Mouse (Mus musculus): Measurements from ENCODE around the gene Gpx3.

Gene Gpx3

DNA sequence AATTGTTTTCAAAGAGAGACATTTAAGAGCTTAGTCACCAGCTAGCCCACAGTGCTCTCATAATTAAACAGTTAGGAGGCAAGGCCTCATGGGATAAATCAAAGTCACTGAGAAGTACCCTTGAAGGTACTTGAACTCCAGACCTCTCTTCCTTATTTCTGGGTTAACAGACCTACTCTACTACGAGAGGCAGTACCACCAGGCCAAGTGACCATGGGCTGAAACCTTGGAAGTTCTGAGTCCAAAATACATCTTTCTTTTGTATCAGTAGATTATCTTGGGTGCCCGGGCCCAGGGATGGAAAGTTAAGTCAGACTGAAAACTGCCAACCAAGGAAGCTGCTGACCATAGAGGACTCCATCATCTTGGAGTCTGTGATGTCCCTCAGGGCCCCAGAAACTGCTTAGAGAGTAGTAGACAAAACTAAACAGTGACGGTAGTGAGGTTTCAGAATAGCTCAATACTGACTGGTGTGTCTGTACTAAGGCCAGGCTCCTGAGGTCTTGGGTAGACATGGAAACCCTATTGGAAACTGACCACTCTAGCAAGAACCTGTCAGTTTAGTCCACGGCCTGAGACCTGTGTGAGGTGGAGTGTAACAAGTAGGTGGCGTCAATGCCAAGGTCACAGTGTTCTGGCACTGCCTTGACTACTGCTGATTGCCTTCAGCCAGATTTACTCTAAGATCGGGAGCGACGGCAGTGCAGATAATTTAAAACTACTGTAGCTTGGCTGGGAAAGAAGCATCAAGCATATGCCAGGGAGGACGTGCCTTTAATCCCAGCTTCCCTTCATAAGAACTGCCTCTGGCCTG lies 10.5 kb downstream of the Gpx3 start:
- DNase-seq (ENCODE audit: low spot score): no peak

GRCm38 (mm10) chr11:54913841-54914240 lies 11.6 kb downstream of the Gpx3 start:
- no peak for DNase-seq (ENCODE audit: low spot score)

GRCm38 (mm10) chr11:54917461-54917860 lies 15.2 kb downstream of the Gpx3 start:
- DNase-seq (ENCODE audit: low spot score): no peak

DNA sequence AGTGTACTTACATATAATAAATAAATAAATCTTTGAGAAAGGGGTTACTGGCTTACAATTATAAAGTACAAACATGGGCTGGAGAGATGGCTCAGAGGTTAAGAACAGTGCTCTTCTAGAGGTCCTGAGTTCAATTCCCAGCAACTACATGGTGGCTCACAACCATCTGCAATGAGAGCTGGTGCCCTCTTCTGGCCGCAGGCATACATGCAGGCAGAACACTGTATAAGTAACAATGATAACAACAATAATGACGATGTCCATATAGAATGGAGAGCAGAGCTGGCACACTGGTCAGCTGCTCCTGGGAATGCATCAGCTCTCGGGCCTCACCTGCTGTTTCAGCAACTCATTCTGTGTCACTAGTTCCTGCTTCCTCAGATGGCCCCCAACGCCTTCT lies 16.0 kb downstream of the Gpx3 start:
- DNase-seq (ENCODE audit: low spot score): no peak

- no peak for DNase-seq (ENCODE audit: low spot score)
Measured at GRCm38 (mm10) chr11:54920127-54920972, 18.1 kb downstream of the Gpx3 start.

DNA sequence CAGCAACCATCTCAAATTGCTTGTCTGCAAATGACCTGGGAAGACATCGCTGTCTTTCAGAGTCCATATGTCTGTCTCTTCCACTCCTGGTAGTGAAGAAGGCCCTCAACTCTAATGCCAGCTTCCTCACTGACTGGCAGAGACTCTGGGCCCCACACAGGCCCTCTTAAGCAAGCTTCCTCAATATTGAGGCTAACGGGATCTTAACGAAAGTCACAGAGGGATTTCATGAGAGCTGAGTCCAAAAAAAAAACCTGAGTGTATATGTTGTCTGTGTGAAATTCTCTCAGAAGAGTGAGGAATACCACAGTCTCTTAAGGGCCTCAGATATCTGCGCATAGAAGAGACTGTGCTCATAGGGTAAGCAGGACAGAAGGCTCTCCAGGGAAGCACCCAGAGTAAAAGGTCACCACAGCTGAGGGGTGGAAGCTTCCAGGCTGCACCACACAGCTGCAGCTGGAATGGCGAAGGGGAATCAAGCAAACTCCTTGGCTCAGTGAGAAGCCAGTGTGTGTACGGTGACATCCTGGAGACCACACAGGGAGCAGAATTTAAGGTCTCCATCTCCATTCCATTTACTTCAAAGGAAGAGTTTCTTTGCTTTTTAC lies 18.8 kb downstream of the Gpx3 start:
- DNase-seq (ENCODE audit: low spot score): no peak

DNA sequence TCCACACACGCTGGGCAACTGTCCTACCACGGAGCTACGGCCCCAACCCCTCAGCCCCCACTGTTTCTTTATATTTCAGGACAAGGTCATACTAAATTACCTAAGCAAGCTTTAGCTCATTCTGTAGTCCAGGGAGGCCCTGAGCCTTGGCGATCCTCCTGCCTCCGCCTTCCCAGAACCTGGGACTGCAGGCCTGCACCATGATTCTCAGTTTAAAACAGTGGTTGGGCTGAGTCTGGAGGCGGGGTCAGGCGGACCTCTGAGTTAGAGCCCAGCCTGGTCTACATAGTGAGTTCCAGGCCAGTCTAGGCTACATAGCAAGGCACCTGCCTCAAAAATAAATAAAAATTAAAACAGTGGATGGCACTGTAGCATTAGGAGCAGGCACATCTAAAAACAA lies 19.5 kb downstream of the Gpx3 start:
- no peak for DNase-seq (ENCODE audit: low spot score)

DNA sequence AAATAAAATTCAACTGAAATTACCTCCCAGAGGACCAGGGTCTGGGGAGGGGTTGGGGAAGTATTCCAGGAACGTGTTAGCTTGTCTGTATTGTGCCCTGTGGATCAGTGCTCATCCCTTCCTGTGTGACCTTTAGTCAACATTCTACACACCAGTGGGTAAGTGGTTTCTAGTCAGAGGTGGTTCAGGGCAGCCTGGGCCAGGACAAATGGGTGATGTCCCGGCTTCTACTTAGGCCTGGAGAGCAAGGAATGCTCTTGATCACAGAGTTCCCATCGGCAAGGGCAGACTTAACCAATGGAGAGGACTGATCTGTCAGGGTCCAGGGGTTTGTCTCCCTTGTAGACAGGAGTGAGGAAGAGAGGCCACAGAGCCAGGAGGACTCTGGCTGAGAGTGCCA lies 20.2 kb downstream of the Gpx3 start:
- no peak for DNase-seq (ENCODE audit: low spot score)

DNA sequence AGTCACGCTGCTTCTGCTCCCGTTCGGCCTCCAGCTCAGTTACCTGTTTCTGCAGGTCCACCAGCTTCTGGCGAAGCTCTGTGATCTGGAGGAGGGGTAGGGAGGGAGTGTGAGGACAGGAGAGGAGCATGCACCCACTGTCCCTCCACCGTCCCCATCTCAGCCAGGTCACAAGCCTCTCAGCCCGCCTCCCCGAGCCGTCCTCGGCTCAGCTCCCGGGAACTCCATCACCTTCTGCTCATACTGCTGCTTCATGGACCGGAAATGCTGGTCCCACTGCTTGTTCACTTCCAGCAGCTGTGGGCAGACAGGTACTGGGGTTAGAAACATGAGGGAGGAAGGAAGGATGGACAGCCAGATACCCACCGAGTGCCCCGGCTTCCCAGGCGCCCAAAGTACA lies 21.9 kb downstream of the Gpx3 start:
- no peak for DNase-seq (ENCODE audit: low spot score)

DNA sequence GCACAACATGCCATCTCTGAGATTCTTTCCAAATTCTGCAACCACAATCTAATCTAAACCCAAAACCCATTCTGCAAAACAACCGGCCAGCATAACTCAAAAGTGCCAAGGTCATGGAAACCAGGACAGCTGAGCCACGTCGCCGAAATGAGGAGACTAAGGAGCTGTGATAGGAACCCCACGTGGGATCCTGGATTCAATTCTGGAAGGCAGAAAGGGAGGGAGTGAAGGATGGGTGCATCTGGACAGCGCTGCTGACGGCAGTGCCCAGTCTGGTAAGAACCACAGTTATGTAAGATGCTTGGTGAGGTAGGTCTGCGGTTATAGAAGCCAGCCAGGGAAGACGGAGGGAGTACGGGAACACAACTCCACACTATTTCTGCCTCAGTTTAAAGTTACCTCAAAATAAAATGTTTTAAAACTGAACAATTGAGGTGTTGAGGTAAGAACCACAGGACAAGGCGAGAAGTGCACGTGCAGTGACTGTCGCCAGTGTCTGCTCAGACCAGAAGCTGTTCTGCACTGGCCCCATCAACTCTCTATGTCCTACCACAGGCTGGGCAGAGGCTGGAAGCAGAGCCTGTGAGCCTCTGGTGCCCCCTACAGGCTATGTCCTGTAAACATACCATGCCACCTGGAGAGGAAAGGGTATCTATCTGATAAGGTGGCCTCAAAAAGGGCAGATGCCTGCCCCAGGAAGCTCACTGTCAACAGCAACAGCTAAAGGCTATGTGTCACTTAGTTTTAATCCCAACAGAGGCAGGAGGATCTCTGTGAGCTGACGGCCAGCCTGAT lies 25.3 kb downstream of the Gpx3 start:
- DNase-seq (ENCODE audit: low spot score): peak; percentile 63

- no peak for DNase-seq (ENCODE audit: low spot score)
Measured at GRCm38 (mm10) chr11:54928219-54928618, 26.0 kb downstream of the Gpx3 start.

DNA sequence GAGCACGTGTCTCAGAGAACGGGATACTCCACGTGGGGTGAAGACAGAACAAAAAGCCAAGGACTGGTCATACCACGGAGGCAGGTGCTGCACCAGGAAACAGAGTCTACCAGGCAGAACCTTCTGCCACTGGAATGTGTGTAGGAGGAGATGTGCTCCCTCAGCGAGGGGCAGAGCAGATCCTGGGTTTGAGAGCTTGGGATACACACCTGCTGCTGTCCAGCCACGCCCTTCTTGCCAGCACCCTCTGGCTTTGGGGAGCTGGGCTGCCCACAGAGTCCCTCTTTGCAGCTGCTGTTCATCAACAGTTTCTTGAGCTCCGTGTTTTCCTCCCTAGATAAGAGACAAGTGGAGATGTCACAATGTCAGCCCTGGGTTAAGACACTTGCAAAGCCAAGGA lies 26.6 kb downstream of the Gpx3 start:
- DNase-seq (ENCODE audit: low spot score): no peak

DNA sequence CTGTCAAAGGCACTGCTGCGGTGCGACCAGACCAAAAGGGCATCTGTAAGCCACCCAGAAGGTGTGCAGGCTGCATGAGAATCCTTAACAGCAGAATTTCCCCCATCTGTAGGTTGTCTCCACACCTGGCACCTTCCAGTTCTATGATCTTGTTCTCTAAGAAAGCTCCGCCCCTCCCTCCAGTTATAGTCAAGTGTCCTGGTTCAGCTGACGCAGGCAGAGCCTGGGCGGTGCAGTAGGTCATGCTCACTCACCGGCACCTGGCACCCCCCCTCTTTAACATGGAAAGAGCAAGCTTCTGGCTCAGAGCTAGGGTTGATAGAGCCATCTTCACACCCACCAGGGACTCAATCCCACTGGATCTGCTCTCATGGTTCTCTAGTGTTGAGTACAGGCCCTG lies 27.0 kb downstream of the Gpx3 start:
- DNase-seq (ENCODE audit: low spot score): peak; percentile 38

DNA sequence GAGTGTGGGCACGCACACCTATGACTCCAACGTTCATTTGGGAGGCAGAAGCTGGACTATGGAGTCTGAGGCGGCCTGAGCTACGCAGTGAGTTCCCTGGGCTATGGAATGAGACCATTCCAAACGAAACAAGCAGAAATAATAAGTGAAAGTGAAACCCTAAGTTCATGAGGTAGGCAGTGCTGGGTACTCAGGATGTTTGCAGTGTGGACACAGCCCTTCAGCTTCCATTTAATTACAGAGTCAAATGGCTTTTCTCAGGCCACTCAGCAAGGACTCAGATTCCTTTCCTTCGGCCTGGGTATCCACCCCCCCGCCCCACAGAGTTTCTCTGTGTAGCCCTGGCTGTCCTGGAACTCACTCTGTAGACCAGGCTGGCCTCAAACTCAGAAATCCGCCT lies 27.5 kb downstream of the Gpx3 start:
- DNase-seq (ENCODE audit: low spot score): no peak

DNA sequence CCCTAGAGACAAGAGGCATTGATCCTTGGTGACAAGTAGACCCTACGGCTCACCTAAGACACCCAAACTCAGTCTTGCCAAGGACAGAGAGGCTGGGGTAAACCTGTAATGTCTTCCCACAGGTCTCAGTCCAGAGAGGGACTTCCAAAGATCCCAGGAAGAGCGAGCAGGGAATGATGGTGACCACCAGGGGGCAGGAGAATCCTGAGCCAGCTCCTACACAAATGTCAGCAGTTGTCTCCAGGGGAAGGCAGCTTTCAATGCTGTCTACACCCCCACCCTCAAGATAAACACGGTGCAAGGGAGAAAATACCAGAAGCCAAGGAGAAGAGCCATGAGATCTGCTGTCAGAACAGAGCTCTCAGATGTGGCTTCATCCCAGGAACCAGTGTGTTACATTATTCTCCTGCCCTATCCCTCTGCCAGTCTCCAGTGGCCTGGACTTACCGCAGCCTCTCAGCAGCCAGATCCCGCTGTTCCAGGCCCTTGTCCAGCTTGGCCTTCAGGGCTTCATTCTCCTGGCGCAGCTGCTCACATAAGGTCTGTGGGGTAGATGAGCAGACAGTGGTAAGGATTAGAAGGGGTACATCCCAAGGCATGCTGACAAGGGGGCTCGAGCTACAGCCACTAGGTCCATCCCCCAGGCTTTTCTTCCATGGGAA lies 28.2 kb downstream of the Gpx3 start:
- peak; percentile 45 for DNase-seq (ENCODE audit: low spot score)

- DNase-seq (ENCODE audit: low spot score): peak; percentile 55
Measured at GRCm38 (mm10) chr11:54931405-54932093, 29.3 kb downstream of the Gpx3 start.

GRCm38 (mm10) chr11:54932540-54932939 lies 30.3 kb downstream of the Gpx3 start:
- no peak for DNase-seq (ENCODE audit: low spot score)

DNA sequence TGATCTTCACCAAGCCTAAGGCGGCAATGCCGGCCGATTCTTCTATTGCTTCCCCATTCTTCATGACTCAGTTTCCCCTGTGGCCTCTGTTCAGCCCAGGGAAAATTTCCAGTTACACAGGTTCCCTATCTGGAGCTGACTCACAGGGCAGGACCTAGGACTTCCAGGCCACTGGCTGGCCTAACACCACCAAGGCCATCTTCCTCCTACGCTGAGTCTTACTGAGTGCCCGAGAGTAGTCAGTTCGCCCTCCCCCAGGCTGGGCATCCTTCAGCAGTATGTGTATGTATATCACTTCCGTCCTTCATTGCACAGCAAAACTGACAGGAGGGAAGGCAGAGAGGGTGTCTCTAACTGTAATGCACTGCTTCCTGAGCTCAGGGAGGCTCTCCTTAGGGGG lies 31.9 kb downstream of the Gpx3 start:
- no peak for DNase-seq (ENCODE audit: low spot score)

GRCm38 (mm10) chr11:54936035-54936770 lies 34.0 kb downstream of the Gpx3 start:
- peak; percentile 59 for DNase-seq (ENCODE audit: low spot score)

DNA sequence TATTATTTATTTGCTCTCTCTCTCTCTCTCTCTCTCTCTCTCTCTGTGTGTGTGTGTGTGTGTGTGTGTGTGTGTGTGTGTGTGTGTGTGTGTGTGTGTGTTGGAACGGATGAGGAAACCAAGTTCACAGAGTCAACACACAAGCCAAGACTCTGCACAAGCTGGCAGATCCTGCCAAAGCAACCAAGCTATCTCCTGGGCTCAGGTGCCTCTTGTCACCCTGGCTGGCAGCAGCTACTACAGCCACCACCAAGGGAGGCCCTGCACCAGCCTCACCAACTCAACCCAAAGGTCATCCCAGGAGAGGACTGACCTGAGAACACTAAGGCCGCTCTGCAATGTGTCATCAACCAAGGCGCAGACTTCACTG lies 34.5 kb downstream of the Gpx3 start:
- no peak for DNase-seq (ENCODE audit: low spot score)

Measured in lung, postnatal 25 days (tissue).